Mouse (Mus musculus): ENCODE measurements at regions not wholly inside any gene's neighbourhood (a gene's known extent, or its start where the extent isn't known, plus 50 kb on each side); places are given as distances from the start of the nearest gene placed in this dataset.

DNA sequence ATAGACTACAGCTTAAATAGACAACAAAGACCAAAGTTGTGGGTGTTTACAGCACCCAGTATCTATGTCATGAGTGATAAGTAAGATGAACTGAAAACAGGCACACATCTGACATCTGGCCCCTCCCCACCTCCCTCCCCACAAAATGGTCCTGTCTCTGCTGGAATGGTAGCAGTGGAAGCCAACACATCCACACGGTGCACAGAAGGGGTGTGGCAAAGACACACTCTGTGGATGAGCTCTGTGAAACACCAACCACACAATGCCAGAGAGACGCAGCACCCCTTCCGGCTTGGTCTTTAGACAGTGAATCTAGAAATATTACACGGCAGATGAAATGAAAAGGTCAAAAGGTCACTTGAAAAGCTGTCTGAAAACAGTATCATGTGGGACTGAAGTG, 85.6 kb downstream of the Fgf18 start:
- intact Hi-C loops (cut with DNase I): no loop called here
- DNase-seq (ENCODE audit: low spot score in 2 of 2): no peak

DNA sequence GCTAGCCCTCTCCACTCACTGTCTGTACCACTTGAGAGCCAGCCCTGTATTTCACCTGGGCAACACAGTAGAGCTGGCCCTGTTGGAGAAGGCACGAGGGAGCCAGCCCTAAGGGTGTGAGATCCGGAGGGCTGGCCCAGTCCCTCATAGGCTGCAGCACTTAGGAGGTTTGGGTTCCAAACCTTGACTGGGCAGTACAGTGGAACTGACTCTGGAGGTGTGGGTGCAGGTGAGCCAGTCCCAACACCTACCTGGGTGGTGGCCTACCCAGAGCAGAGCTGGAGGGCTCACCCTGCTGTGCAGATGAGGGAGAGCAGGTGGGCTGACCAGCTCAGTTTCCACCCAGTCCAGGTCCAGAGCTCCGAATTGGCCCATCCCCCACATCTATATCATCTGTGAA, 86.8 kb downstream of the Fgf18 start:
- DNase-seq (ENCODE audit: low spot score in 2 of 2): no peak
- intact Hi-C loops (cut with DNase I): no loop called here

- DNase-seq (ENCODE audit: low spot score in 2 of 2): no peak
- intact Hi-C loops (cut with DNase I): no loop called here
These were observed 97.0 kb downstream of the Fgf18 start for GRCm38 (mm10) chr11:33050216-33050615.

DNA sequence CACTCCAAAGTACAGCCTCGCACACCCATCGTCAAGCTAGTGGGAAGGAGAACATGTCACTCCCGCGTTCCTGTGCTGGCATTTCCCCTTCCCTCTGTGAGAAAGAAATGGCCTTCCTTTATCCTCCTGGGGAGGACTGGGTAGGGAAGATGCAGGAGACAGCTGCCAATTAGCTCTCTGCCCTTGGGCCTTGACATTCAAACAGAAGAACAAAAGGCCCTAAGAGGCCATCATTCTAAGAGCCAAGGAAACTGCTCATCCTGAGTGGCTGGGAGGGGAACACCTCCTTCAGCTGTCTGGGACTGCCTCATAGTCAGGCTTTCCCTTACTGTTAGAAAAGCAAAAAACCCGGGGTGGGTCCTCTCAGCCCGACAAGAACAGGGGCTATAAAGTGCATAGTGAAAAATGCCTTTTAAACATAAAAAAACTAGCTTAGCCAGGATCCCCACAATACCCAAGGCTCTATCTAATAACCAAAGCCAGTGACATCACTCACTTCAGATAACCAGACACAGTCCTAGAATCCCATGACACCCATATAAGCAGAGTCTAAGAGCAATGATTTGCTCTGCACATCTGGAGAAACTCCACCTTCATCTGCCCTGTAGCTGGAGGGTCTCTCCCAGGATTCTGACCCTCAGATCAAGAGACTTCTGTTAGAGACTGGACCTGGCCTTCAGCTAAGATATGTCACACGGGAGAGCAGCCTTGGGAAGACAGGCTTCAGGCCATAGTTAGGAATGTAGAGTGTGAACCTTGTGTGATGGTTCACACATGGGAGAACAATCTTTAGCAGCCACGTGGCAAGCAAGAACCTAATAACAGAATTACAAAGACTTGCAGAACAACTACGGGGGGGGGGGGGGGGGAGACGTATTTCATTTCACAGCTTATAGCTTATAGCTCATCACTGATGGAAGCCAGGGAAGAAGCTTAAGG, 107.1 kb downstream of the Fgf18 start:
- intact Hi-C loops (cut with DNase I): no loop called here
- DNase-seq (ENCODE audit: low spot score in 2 of 2): no peak

DNA sequence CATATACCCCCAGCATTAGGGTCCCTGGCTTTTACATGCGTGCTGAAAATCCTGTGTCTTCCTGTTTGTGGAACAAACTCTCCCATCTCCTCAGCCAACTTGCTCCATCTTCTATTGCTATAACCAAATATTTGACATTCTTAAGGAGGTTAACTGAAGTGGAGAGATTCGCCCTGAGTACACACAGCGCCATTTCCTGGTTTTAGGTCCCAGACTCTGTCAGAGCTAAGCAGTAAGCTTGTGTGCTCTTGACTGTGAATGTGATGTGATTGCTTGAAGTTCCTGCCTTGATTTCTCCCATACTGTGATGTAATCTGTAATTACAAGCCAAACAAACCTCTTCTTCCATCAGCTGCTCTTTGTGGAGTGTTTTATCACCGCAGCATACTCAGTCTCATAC, 110.8 kb downstream of the Fgf18 start:
- no peak for DNase-seq (ENCODE audit: low spot score in 2 of 2)

DNA sequence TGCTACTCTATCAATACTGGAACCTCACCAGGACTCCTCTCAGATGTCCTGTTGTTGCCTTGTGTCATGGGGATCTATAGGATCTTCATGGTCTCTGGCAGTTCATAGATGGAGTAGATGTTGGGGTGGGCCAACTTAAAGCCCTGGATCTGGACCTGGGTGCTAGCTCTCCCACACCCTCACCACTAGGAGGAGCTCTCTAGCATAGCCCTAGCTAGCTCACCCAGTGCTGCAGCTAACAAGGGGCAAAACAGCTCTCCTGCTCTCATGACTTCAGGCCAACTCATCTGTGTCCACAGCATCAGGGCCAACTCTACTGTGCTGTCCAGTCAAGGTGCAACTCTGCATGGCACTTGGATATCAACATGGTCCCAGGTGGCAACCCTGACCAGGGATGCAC, 118.3 kb downstream of the Fgf18 start:
- DNase-seq (ENCODE audit: low spot score in 2 of 2): no peak
- intact Hi-C loops (cut with DNase I): no loop called here

More for the DNA sequence above, 110.8 kb downstream of the Fgf18 start:
- intact Hi-C loops (cut with DNase I): no loop called here

DNA sequence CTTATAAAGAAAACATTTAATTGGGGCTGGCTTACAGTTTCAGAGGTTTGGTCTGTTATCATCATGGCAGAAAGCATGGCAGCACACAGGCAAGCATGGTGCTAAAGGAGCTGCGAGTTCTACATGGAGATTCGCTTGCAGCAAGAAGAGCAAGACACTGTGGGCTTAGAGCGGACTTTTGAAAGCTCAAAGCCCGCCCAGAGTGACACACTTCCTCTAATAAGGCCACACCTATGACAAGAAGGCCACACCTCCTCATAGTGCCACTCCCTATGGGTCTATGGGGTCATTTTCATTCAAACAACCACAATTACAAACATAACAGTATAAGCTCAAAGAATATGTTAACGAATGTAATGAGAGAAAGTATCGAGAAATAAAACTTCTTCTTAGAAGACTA, 120.1 kb downstream of the Fgf18 start:
- DNase-seq (ENCODE audit: low spot score in 2 of 2): no peak
- intact Hi-C loops (cut with DNase I): no loop called here

DNA sequence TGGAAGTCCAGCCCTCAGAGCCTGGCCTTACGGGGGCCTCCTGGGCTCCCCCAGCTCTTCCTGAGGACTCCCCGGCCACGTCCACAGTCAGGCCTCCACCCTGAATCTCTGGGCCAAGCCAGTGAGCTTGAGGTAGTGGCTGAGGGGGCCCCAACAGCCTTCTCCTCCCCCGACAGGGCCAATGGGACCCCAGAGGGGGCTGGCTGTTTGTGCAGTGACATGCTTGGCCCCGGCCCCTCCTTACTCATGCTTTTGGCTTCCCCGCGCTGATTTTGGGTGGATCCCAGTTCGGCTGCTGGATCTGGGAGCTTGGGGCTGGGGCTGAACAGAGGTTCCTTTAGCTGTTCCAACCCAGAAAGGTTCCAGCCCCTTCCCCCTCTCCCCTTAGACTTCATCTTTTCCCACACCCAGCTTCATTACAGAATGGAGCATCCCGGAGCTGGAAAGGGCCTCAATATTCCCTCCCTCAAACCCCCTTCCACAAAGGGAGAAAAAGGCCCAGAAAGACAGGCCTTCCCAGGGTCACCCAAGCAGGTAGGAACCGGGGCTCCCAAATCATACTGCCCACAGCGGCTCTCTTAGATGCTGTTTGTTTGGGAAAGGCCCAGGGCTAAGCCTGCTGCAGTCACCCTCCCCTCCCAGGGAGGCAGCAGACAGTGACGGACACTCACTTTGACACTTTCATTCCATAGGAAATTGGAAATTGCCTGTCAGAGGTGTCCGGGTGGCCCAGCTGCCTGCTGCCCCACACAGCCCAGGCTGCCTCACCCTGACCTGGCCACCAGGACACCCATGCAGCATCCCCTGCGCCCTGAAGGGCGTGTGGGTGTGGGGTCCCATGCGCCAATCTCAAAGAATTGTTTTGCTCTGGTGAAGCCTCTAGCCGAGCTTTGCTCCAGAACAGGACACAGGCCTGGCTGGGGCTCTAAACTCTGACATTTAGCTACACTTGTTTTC, 133.7 kb downstream of the Fgf18 start:
- DNase-seq (ENCODE audit: low spot score in 2 of 2): no peak
- intact Hi-C loops (cut with DNase I): no loop called here

DNA sequence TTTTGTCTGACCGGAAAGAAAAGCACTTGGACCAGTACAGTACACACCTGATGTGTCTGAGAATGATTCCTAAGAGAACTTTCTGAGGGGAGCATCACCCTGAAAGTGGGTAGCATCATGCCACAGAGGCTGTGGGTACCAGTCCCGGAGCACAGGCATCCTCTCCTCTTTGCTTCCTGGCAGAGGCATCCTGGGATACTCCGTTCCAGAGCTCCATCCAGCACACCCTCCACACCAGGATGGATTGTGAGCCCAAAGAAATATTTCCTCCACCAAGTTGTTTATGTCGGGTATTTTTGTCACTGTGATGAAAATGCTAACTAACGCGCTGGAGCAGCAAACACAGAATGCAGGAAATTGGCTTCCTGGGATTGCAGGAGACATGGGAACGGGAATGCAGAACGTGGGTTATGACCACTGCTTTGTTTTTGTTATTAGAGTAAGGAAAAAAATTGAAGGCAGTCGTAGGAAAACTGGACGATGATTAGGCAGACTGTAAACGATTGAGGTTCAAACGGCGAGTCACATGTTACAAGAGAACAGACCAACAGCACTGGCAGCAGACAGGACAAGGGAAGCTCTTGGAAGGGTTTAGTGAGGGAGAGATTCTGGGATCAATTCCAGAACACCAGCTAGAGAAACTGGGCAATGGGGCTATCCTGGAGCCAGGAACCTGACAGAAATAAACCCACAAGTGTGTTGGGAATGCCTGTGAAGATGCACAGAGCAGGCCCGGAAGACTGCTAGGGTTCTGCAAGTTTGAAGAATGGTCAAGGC, 134.6 kb downstream of the Fgf18 start:
- DNase-seq (ENCODE audit: low spot score in 2 of 2): no peak

GRCm38 (mm10) chr11:33008611-33009010, 138.6 kb downstream of the Fgf18 start:
- DNase-seq (ENCODE audit: low spot score in 2 of 2): no peak
- intact Hi-C loops (cut with DNase I): no loop called here

More for the DNA sequence above, 134.6 kb downstream of the Fgf18 start:
- intact Hi-C loops (cut with DNase I): no loop called here

- no peak for DNase-seq (ENCODE audit: low spot score in 2 of 2)
- intact Hi-C loops (cut with DNase I): no loop called here
These were observed 139.2 kb downstream of the Fgf18 start for GRCm38 (mm10) chr11:33007826-33008530.

GRCm38 (mm10) chr11:33007366-33007765, 139.8 kb downstream of the Fgf18 start:
- no peak for DNase-seq (ENCODE audit: low spot score in 2 of 2)
- intact Hi-C loops (cut with DNase I): no loop called here

DNA sequence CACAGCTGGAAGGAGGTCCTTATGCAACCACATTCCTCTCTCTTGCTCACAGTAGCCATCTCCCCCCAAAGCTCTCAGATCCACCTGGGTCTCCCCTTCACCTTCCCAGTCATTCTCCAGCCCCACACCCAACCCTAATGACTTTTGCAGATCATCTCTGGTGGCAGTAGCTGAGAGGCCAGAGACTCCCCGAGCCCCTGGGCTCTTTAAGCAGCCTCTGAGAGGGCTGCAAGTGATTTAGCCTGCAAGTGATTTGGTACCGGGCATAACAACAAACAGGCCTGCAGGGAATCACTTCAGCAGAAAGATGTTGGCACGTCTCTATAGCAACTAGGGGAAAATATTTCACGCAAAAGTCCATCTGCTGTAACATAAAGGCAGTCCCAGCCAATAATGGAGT, 142.0 kb downstream of the Fgf18 start:
- no peak for DNase-seq (ENCODE audit: low spot score in 2 of 2)
- intact Hi-C loops (cut with DNase I): no loop called here

- no peak for DNase-seq (ENCODE audit: low spot score in 2 of 2)
- intact Hi-C loops (cut with DNase I): no loop called here
These were observed 142.6 kb downstream of the Fgf18 start for GRCm38 (mm10) chr11:33004603-33005002.

GRCm38 (mm10) chr11:32999684-33000255, 147.4 kb downstream of the Fgf18 start:
- DNase-seq (ENCODE audit: low spot score in 2 of 2): no peak
- intact Hi-C loops (cut with DNase I): no loop called here

- intact Hi-C loops (cut with DNase I): no loop called here
These were observed 148.3 kb downstream of the Fgf18 start for GRCm38 (mm10) chr11:32998687-32999605.

DNA sequence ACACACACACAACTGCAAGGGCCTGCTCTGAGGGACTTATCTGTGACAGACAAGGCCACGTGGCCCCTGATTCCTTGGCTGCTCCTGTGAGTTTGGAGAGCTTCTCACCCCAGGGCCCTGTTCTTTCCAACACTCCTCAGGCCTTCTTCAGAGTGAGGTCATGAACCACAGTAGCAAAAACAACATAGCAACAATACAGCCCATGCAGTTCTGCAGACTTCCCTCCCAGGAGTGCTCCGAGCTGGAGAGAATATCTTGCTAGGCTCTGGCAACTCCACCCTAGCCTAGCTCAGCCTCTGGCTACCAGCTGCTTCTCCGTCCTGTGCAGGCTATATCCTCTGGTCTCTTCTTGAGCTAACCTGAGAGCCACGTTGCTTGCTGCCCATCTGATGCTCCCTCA, 152.8 kb downstream of the Fgf18 start:
- intact Hi-C loops (cut with DNase I): no loop called here

More at GRCm38 (mm10) chr11:32998687-32999605, 148.3 kb downstream of the Fgf18 start:
- DNase-seq (ENCODE audit: low spot score in 2 of 2): peak in 1 of 2 experiments; percentile 46

More for the DNA sequence above, 152.8 kb downstream of the Fgf18 start:
- no peak for DNase-seq (ENCODE audit: low spot score in 2 of 2)

Measured in left cerebral cortex, postnatal 14 days (tissue).